Mouse (Mus musculus) liver, postnatal 0 days (tissue): Measurements from ENCODE around the gene Fndc7.

Source experiments
- CTCF ChIP-seq: sonication (generic); IDR thresholded peaks from 2 replicates; pipeline ENCODE4 v1.5.1; 2016; ENCODE audit warnings: antibody characterized with exemption, low read depth
- EP300 ChIP-seq: IDR thresholded peaks from 2 replicates; pipeline ENCODE4 v1.6.1; 2016; ENCODE audit warnings: antibody characterized with exemption, low read depth, mild to moderate bottlenecking

GRCm38 (mm10) chr3:108921822-108922221 lies 32.0 kb upstream of the Fndc7 start:
- TF ChIP-seq EP300 (no peak; the same call in 1 of the 2 replicates), CTCF (no peak)
